Mouse (Mus musculus) C2C12 (cell line): Measurements from ENCODE around the gene Ntrk2. TPM values are rescaled to one million over a fixed set of nuclear protein-coding genes. Genes with fewer than 3 reads are reported as not detected.

Experiments
- H3K27me3 ChIP-seq: one replicate; pipeline ENCODE4 v1.6.1; 2011; ENCODE audit not compliant: control insufficient read depth, insufficient read depth, insufficient read length
- H3K36me3 ChIP-seq: one replicate; pipeline ENCODE4 v1.6.1; 2011; ENCODE audit not compliant: control insufficient read depth, insufficient read depth
- H3K4me3 ChIP-seq: one replicate; pipeline ENCODE4 v1.5.1; 2011; ENCODE audit warnings: mild to moderate bottlenecking, control low read depth; ENCODE audit not compliant: poor library complexity, insufficient read depth, severe bottlenecking
- H3K79me2 ChIP-seq: one replicate; pipeline ENCODE4 v1.6.1; 2011; ENCODE audit not compliant: control insufficient read depth, insufficient read depth
- H3K79me3 ChIP-seq: one replicate; pipeline ENCODE4 v1.6.1; 2011; ENCODE audit warnings: low read depth, control low read depth
- H3ac ChIP-seq: one replicate; pipeline ENCODE3; 2011; ENCODE audit warnings: low read depth; ENCODE audit not compliant: control insufficient read depth, insufficient read length
- CEBPB ChIP-seq: IDR thresholded peaks from one replicate; pipeline ENCODE4 v1.6.1; 2011; ENCODE audit warnings: low read depth, mild to moderate bottlenecking, control low read depth, moderate library complexity
- CTCF ChIP-seq: IDR thresholded peaks from one replicate; pipeline ENCODE4 v1.5.1; 2011; ENCODE audit not compliant: control insufficient read depth, insufficient read depth, insufficient read length
- FOSL1 ChIP-seq: IDR thresholded peaks from one replicate; pipeline ENCODE4 v1.8.0; 2011; ENCODE audit warnings: mild to moderate bottlenecking, low read length; ENCODE audit not compliant: poor library complexity, insufficient read depth, severe bottlenecking
- MAX ChIP-seq: IDR thresholded peaks from one replicate; pipeline ENCODE4 v1.6.1; 2011; ENCODE audit warnings: mild to moderate bottlenecking, control low read depth
- MYOD1 ChIP-seq: IDR thresholded peaks from one replicate; pipeline ENCODE4 v1.6.1; 2011; ENCODE audit warnings: low read depth; ENCODE audit not compliant: control insufficient read depth, insufficient read length
- MYOG ChIP-seq: IDR thresholded peaks from one replicate; pipeline ENCODE4 v1.6.1; 2011; ENCODE audit not compliant: control insufficient read depth, insufficient read length; ENCODE audit errors: extremely low read depth
- USF1 ChIP-seq: IDR thresholded peaks from one replicate; pipeline ENCODE4 v1.6.1; 2011; ENCODE audit warnings: low read depth, mild to moderate bottlenecking, control low read depth, moderate library complexity
- polyA plus RNA-seq: library from polyadenylated mRNA; unstranded; fragments of >200 nt; fragmentation: generic; extraction: Trizol; gene quantifications from one replicate; pipeline ENCODE4 v1.2.1, GENCODE M21; 2012; ENCODE audit warnings: missing spikeins

Ntrk2 gene
- polyA plus RNA-seq, 1 experiment = not detected

- TF ChIP-seq USF1 (no peak), CEBPB (no peak), MYOD1 (no peak), MYOG (no peak), CTCF (no peak)
- no peak overlapping the region for H3K4me3 ChIP-seq
- H3K79me3 ChIP-seq = no peaks in the 10 kb centered on the region
- no peaks in the 10 kb centered on the region for H3K36me3 ChIP-seq
- no peaks in the 10 kb centered on the region for H3K79me2 ChIP-seq
- no peak overlapping the region for H3ac ChIP-seq
- no peaks in the 10 kb centered on the region for H3K27me3 ChIP-seq
These were observed 47.3 kb downstream of the Ntrk2 start for GRCm38 (mm10) chr13:58853685-58854084.

- H3K79me2 ChIP-seq = no peaks in the 10 kb centered on the region
- TF ChIP-seq MAX = no peak
- TF ChIP-seq MYOG = no peak
- no peak for TF ChIP-seq CEBPB
- TF ChIP-seq FOSL1 = no peak
- no peak for TF ChIP-seq CTCF
- TF ChIP-seq MYOD1 = no peak
- no peak for TF ChIP-seq USF1
- H3K36me3 ChIP-seq = no peaks in the 10 kb centered on the region
- H3K79me3 ChIP-seq = no peaks in the 10 kb centered on the region
- no peaks in the 10 kb centered on the region for H3K27me3 ChIP-seq
- no peak overlapping the region for H3ac ChIP-seq
- no peak overlapping the region for H3K4me3 ChIP-seq
These were observed 59.9 kb downstream of the Ntrk2 start for GRCm38 (mm10) chr13:58866239-58866638.

GRCm38 (mm10) chr13:58866776-58867435, 60.5 kb downstream of the Ntrk2 start:
- no peaks in the 10 kb centered on the region for H3K27me3 ChIP-seq
- no peak overlapping the region for H3K4me3 ChIP-seq
- H3K79me2 ChIP-seq = no peaks in the 10 kb centered on the region
- no peak for TF ChIP-seq MAX
- no peak for TF ChIP-seq USF1
- no peak for TF ChIP-seq MYOG
- TF ChIP-seq CEBPB = no peak
- no peak for TF ChIP-seq FOSL1
- TF ChIP-seq CTCF = no peak
- TF ChIP-seq MYOD1 = no peak
- no peaks in the 10 kb centered on the region for H3K36me3 ChIP-seq
- H3K79me3 ChIP-seq = no peaks in the 10 kb centered on the region
- H3ac ChIP-seq = no peak overlapping the region

GRCm38 (mm10) chr13:58882468-58882867, 76.1 kb downstream of the Ntrk2 start:
- TF ChIP-seq MAX = no peak
- TF ChIP-seq USF1 = no peak
- no peak for TF ChIP-seq MYOG
- no peak for TF ChIP-seq MYOD1
- TF ChIP-seq CEBPB = no peak
- no peak for TF ChIP-seq FOSL1
- TF ChIP-seq CTCF = no peak
- H3K27me3 ChIP-seq = no peaks in the 10 kb centered on the region
- H3ac ChIP-seq = no peak overlapping the region
- no peaks in the 10 kb centered on the region for H3K36me3 ChIP-seq
- no peaks in the 10 kb centered on the region for H3K79me2 ChIP-seq
- H3K79me3 ChIP-seq = no peaks in the 10 kb centered on the region
- H3K4me3 ChIP-seq = no peak overlapping the region

GRCm38 (mm10) chr13:58882916-58883315, 76.5 kb downstream of the Ntrk2 start:
- Histone ChIP-seq H3K79me2 (no peaks in the 10 kb centered on the region), H3K27me3 (no peaks in the 10 kb centered on the region), H3K79me3 (no peaks in the 10 kb centered on the region), H3K4me3 (no peak overlapping the region), H3ac (no peak overlapping the region), H3K36me3 (no peaks in the 10 kb centered on the region)
- TF ChIP-seq CTCF (no peak), MYOD1 (no peak), MAX (no peak), USF1 (no peak), MYOG (no peak), CEBPB (no peak), FOSL1 (no peak)

GRCm38 (mm10) chr13:58886108-58886507, 79.7 kb downstream of the Ntrk2 start:
- TF ChIP-seq FOSL1 = no peak
- no peak for TF ChIP-seq MYOD1
- no peak overlapping the region for H3K4me3 ChIP-seq
- no peaks in the 10 kb centered on the region for H3K79me3 ChIP-seq
- no peaks in the 10 kb centered on the region for H3K79me2 ChIP-seq
- H3K36me3 ChIP-seq = no peaks in the 10 kb centered on the region
- H3ac ChIP-seq = no peak overlapping the region
- H3K27me3 ChIP-seq = no peaks in the 10 kb centered on the region
